Mouse (Mus musculus): Measurements from ENCODE around the gene Spindoc. TPM values are rescaled to one million over a fixed set of nuclear protein-coding genes. Genes with fewer than 3 reads are reported as not detected.

The Spindoc gene
- total and polyA plus RNA-seq, 3 experiments = 13.0 to 54.1 TPM; not detected in 1

- TF ChIP-seq POLR2AphosphoS2 (IDR thresholded peaks at IDR 0.05; ENCODE audit: low read length) (no peak), TAL1 (IDR thresholded peaks at IDR 0.05; ENCODE audit: low read length) (peak; percentile 61), E2F4 (IDR thresholded peaks at IDR 0.05; ENCODE audit: borderline replicate concordance, low read depth, low read length) (no peak), GABPA (IDR thresholded peaks at IDR 0.05; ENCODE audit: low read depth, low read length) (no peak), CHD2 (IDR thresholded peaks at IDR 0.05; ENCODE audit: low read length) (no peak), ZNF384 (IDR thresholded peaks at IDR 0.05; ENCODE audit: low read depth, low read length) (no peak), KAT2A (conservative IDR thresholded peaks at IDR 0.05; ENCODE audit: low read depth, low read length) (no peak), NRF1 (IDR thresholded peaks at IDR 0.05; ENCODE audit: insufficient read depth, low read depth, low read length, poor library complexity, severe bottlenecking) (no peak), NELFE (IDR thresholded peaks at IDR 0.05; ENCODE audit: low read depth, low read length) (no peak), MAFK (IDR thresholded peaks at IDR 0.05; ENCODE audit: borderline replicate concordance, low read depth, low read length) (no peak), MAX (IDR thresholded peaks at IDR 0.05; ENCODE audit: low read length) (no peak), MAZ (IDR thresholded peaks at IDR 0.05; ENCODE audit: low read depth, low read length) (no peak), POLR2AphosphoS5 (IDR thresholded peaks at IDR 0.05; ENCODE audit: borderline replicate concordance, low read depth, low read length) (no peak), MEF2A (IDR thresholded peaks at IDR 0.05; ENCODE audit: extremely low read depth, insufficient replicate concordance, low read depth, low read length, poor library complexity, severe bottlenecking) (no peak), ETS1 (IDR thresholded peaks at IDR 0.05; ENCODE audit: low read depth, low read length) (peak; percentile 54), MYB (IDR thresholded peaks at IDR 0.05; ENCODE audit: low read depth, low read length) (peak; percentile 73), MXI1 (IDR thresholded peaks at IDR 0.05; ENCODE audit: low read depth, low read length) (no peak), USF2 (IDR thresholded peaks at IDR 0.05; ENCODE audit: borderline replicate concordance in 1 of 2, insufficient read depth in 1 of 2, low read depth in 1 of 2, low read length in 2 of 2) (no peak), ZMIZ1 (IDR thresholded peaks at IDR 0.05; ENCODE audit: low read depth, low read length) (no peak), ZKSCAN1 (IDR thresholded peaks at IDR 0.05; ENCODE audit: low read depth, low read length) (0 out of 2 replicates have a peak, but pooled peaks have one; percentile 53), UBTF (IDR thresholded peaks at IDR 0.05; ENCODE audit: borderline replicate concordance, insufficient read depth, low read depth, low read length) (no peak)
These were observed 69.1 kb downstream of the Spindoc start (continued) for GRCm38 (mm10) chr19:7313660-7314059.

DNA sequence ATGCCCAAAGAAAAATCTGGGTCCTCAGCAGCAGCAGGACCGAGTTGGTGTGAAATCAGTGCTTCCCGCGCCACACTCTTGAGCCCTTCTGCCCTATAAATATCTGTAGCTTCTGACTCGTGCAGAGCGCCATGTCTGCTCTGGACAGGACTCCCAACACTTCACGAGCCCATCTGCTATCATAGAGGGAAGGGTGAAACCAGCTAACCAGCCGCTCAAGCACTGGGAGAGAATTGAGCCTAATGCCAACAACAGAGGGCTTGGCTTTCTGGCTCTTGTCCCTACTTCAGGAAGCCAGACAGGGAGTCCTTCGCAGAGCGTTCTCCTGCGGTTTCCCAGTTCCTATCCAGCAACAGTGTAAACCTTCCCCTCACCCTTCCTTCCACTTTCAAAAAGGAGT is 71.5 kb downstream of the Spindoc start:
- Histone ChIP-seq H3K9me3 (replicated peaks; ENCODE audit: insufficient read depth, low read length) (no peaks in the 10 kb centered on the region), H3K27me3 (ENCODE audit: control insufficient read depth in 1 of 2, insufficient read depth in 2 of 2, low read length in 2 of 2) (no peaks in the 10 kb centered on the region), H3K4me1 (ENCODE audit: control insufficient read depth in 1 of 2, insufficient read depth in 2 of 2, low read length in 2 of 2) (peaks cover 38 to 73% of the 10 kb centered on the region in 2 experiments), H3K36me3 (ENCODE audit: control insufficient read depth in 1 of 2, insufficient read depth in 2 of 2, low read length in 2 of 2) (peaks cover 0 to 85% of the 10 kb centered on the region in 2 experiments; a peak in 2 of 4 replicates), H3K27ac (ENCODE audit: control insufficient read depth, low read depth, low read length) (peak overlapping the region; percentile 11; the same call in 1 of the 2 replicates), H3K4me3 (ENCODE audit: control insufficient read depth in 1 of 2, insufficient read depth in 1 of 2, low read depth in 2 of 2, low read length in 2 of 2) (no peak overlapping the region), H3K9ac (ENCODE audit: control insufficient read depth, low read depth, low read length, poor library complexity, severe bottlenecking) (no peak overlapping the region), H3K79me2 (ENCODE audit: control insufficient read depth, insufficient read depth, low read length, poor library complexity) (peaks cover 54% of the 10 kb centered on the region)
- no peak for DNase-seq (ENCODE audit: low read depth, low spot score)
- TF ChIP-seq MAZ (IDR thresholded peaks at IDR 0.05; ENCODE audit: low read depth, low read length) = 0 out of 2 replicates have a peak, but pooled peaks have one; percentile 8
- no peak for TF ChIP-seq MYB (IDR thresholded peaks at IDR 0.05; ENCODE audit: low read depth, low read length)
